Mouse (Mus musculus) left cerebral cortex, postnatal 14 days (tissue): ENCODE data around the gene Bmpr1b. TPM values are rescaled to one million over a fixed set of nuclear protein-coding genes. Genes with fewer than 3 reads are reported as not detected.

Experiments
- DNase-seq, 2 experiments: peaks; one replicate each; pipeline ENCODE4 v3.0.0; 2021 to 2022; ENCODE audit warnings: low spot score in 2 of 2, mixed read lengths in 1 of 2
- intact Hi-C: fragments of 180-260 bp; cut with DNase I; formaldehyde crosslinking; loops from one replicate; pipeline ENCODE4 v1.15.1; 2025
- total RNA-seq, 2 experiments: library from RNA; stranded (reverse); gene quantifications; 2 replicates each; pipeline ENCODE4 v1.2.3; 2021

The Bmpr1b gene
- total RNA-seq, 2 experiments from 2014 or later = 14.3 to 16.4 TPM

GRCm38 (mm10) chr3:141931372-141932092, 237.7 kb downstream of the Bmpr1b start:
- peak; percentile 23 for DNase-seq
- intact Hi-C loops = no loop called here

- DNase-seq = no peak
- intact Hi-C loops = no loop called here
These were observed 245.8 kb downstream of the Bmpr1b start for GRCm38 (mm10) chr3:141923442-141923841.

- intact Hi-C loops = no loop called here
- no peak for DNase-seq
These were observed 248.1 kb downstream of the Bmpr1b start for GRCm38 (mm10) chr3:141921161-141921560.

GRCm38 (mm10) chr3:141919661-141920060, 249.6 kb downstream of the Bmpr1b start:
- intact Hi-C loops = no loop called here
- no peak for DNase-seq

- intact Hi-C loops = no loop called here
These were observed 252.1 kb downstream of the Bmpr1b start for GRCm38 (mm10) chr3:141917166-141917565.

GRCm38 (mm10) chr3:141915995-141916394, 253.2 kb downstream of the Bmpr1b start:
- intact Hi-C loops = no loop called here
- no peak for DNase-seq

More at GRCm38 (mm10) chr3:141917166-141917565, 252.1 kb downstream of the Bmpr1b start:
- no peak for DNase-seq

- intact Hi-C loops = no loop called here
- no peak for DNase-seq
These were observed 254.6 kb downstream of the Bmpr1b start for GRCm38 (mm10) chr3:141914588-141914987.

- intact Hi-C loops = no loop called here
- DNase-seq = peak in 1 of 2 experiments; percentile 15
These were observed 260.1 kb downstream of the Bmpr1b start for GRCm38 (mm10) chr3:141909136-141909535.

- intact Hi-C loops = no loop called here
- no peak for DNase-seq
These were observed 263.2 kb downstream of the Bmpr1b start for GRCm38 (mm10) chr3:141905903-141906623.

- intact Hi-C loops = no loop called here
- DNase-seq = no peak
These were observed 268.9 kb downstream of the Bmpr1b start for GRCm38 (mm10) chr3:141900361-141900760.

GRCm38 (mm10) chr3:141899521-141899920, 269.7 kb downstream of the Bmpr1b start:
- intact Hi-C loops = loop anchor here (10.0 kb wide), 1 partner anchor 135 kb away; no protein-coding TSS in a partner anchor
- no peak for DNase-seq

GRCm38 (mm10) chr3:141897698-141898097, 271.5 kb downstream of the Bmpr1b start:
- DNase-seq = no peak
- intact Hi-C loops = loop anchor here (10.0 kb wide), 1 partner anchor 137 kb away; no protein-coding TSS in a partner anchor

GRCm38 (mm10) chr3:141896870-141897554, 272.2 kb downstream of the Bmpr1b start:
- no peak for DNase-seq
- intact Hi-C loops = loop anchor here (10.0 kb wide), 1 partner anchor 138 kb away; no protein-coding TSS in a partner anchor

- intact Hi-C loops = loop anchor here (10.0 kb wide), 1 partner anchor 140 kb away; no protein-coding TSS in a partner anchor
- peak; percentile 9 to 12 for DNase-seq
These were observed 274.1 kb downstream of the Bmpr1b start for GRCm38 (mm10) chr3:141895096-141895495.

- intact Hi-C loops = loop anchor here (10.0 kb wide), 1 partner anchor 144 kb away; no protein-coding TSS in a partner anchor
- DNase-seq = no peak
These were observed 278.6 kb downstream of the Bmpr1b start for GRCm38 (mm10) chr3:141890668-141891067.

GRCm38 (mm10) chr3:141887476-141888274, 281.6 kb downstream of the Bmpr1b start:
- intact Hi-C loops = loop anchor here (1.0 to 5.0 kb wide), 2 partner anchors 280 to 386 kb away; partner anchors contain the start of gene Bmpr1b
- DNase-seq = no peak

- no peak for DNase-seq
- intact Hi-C loops = no loop called here
These were observed 285.0 kb downstream of the Bmpr1b start for GRCm38 (mm10) chr3:141884190-141884589.

- no peak for DNase-seq
- intact Hi-C loops = no loop called here
These were observed 286.7 kb downstream of the Bmpr1b start for GRCm38 (mm10) chr3:141882496-141882895.
